Mouse (Mus musculus) CH12.LX (cell line): ENCODE measurements around the gene Ssbp2. TPM values are rescaled to one million over a fixed set of nuclear protein-coding genes. Genes with fewer than 3 reads are reported as not detected.

Experiments used
- DNase-seq: peaks from one replicate; pipeline ENCODE4 v3.0.0-alpha.2; 2013; ENCODE audit errors: extremely low read depth
- H3K27ac ChIP-seq: 2 replicates; pipeline ENCODE4 v1.5.1; 2012; ENCODE audit warnings: low read depth, mild to moderate bottlenecking, control low read depth, moderate library complexity; ENCODE audit not compliant: insufficient read depth
- H3K27me3 ChIP-seq: replicated peaks from 2 replicates; pipeline ENCODE3; 2012; ENCODE audit warnings: inconsistent platforms
- H3K36me3 ChIP-seq, 2 experiments: replicated peaks in 1 of 2; 2 replicates each; pipeline versions ENCODE3 to v1.6.1; 2012; ENCODE audit warnings: inconsistent platforms in 1 of 2, low read length in 1 of 2, mild to moderate bottlenecking in 1 of 2, mixed read lengths in 1 of 2, moderate library complexity in 1 of 2; ENCODE audit not compliant: control insufficient read depth in 1 of 2, insufficient read depth in 1 of 2
- H3K4me1 ChIP-seq, 2 experiments: 2 replicates each; pipeline ENCODE4 v1.6.1; 2012; ENCODE audit warnings: inconsistent platforms in 1 of 2, moderate library complexity in 1 of 2; ENCODE audit not compliant: insufficient read depth in 2 of 2, control insufficient read depth in 1 of 2
- H3K4me2 ChIP-seq: 2 replicates; pipeline ENCODE4 v1.6.1; 2012; ENCODE audit warnings: low read depth, mild to moderate bottlenecking, control low read depth; ENCODE audit not compliant: poor library complexity, insufficient read depth, severe bottlenecking
- H3K4me3 ChIP-seq, 3 experiments: fragments of 150-350 bp in 1 of 3; sonication (generic) in 1 of 3; replicated peaks in 1 of 3; 2 replicates each; pipeline versions ENCODE3 to v1.5.1; 2011 to 2012; ENCODE audit warnings: low read depth in 2 of 3, low read length in 2 of 3, mild to moderate bottlenecking in 2 of 3, moderate library complexity in 2 of 3, control low read depth in 1 of 3, improper control_type of control experiment in 1 of 3, inconsistent platforms in 1 of 3, mixed read lengths in 1 of 3; ENCODE audit not compliant: poor library complexity in 1 of 3
- H3K79me2 ChIP-seq: replicated peaks from 2 replicates; pipeline ENCODE4 v1.6.1; 2012; ENCODE audit warnings: mild to moderate bottlenecking, moderate library complexity; ENCODE audit not compliant: control insufficient read depth, poor library complexity, insufficient read depth, severe bottlenecking; ENCODE audit errors: extremely low read depth
- H3K9ac ChIP-seq: 2 replicates; pipeline ENCODE4 v1.6.1; 2012; ENCODE audit warnings: low read depth, mild to moderate bottlenecking, control low read depth, moderate library complexity; ENCODE audit not compliant: insufficient read depth
- H3K9me3 ChIP-seq: replicated peaks from 2 replicates; pipeline ENCODE3; 2012; ENCODE audit warnings: low read length, inconsistent platforms, mixed read lengths
- BHLHE40 ChIP-seq: IDR thresholded peaks from 2 replicates; pipeline ENCODE4 v1.6.1; 2011; ENCODE audit warnings: mild to moderate bottlenecking, low read depth, low read length, improper control_type of control experiment
- CHD1 ChIP-seq: IDR thresholded peaks from 2 replicates; pipeline ENCODE4 v1.6.1; 2012; ENCODE audit warnings: low read depth, low read length, improper control_type of control experiment, inconsistent platforms
- ELF1 ChIP-seq: IDR thresholded peaks from 2 replicates; pipeline ENCODE4 v1.6.1; 2014; ENCODE audit warnings: low read depth, mild to moderate bottlenecking, inconsistent platforms, low read length, improper control_type of control experiment
- EP300 ChIP-seq: IDR thresholded peaks from 2 replicates; pipeline ENCODE4 v1.6.1; 2011; ENCODE audit warnings: low read length, improper control_type of control experiment
- GABPA ChIP-seq: IDR thresholded peaks from 2 replicates; pipeline ENCODE4 v1.6.1; 2012; ENCODE audit warnings: low read depth, low read length, improper control_type of control experiment, inconsistent platforms; ENCODE audit not compliant: insufficient replicate concordance
- HCFC1 ChIP-seq: IDR thresholded peaks from 2 replicates; pipeline ENCODE4 v1.6.1; 2012; ENCODE audit warnings: low read depth, mild to moderate bottlenecking, inconsistent platforms, low read length, improper control_type of control experiment
- IRF4 ChIP-seq: IDR thresholded peaks from 2 replicates; pipeline ENCODE4 v1.6.1; 2014; ENCODE audit warnings: low read depth, mild to moderate bottlenecking, inconsistent platforms, low read length, improper control_type of control experiment
- JUND ChIP-seq: conservative IDR thresholded peaks from 2 replicates; pipeline ENCODE4 v1.6.1; 2011; ENCODE audit warnings: low read depth, low read length, improper control_type of control experiment
- MEF2A ChIP-seq: IDR thresholded peaks from 2 replicates; pipeline ENCODE4 v1.6.1; 2014; ENCODE audit warnings: low read depth, mild to moderate bottlenecking, inconsistent platforms, low read length, improper control_type of control experiment, borderline replicate concordance
- MYC ChIP-seq: IDR thresholded peaks from 2 replicates; pipeline ENCODE4 v1.6.1; 2011; ENCODE audit warnings: low read depth, mild to moderate bottlenecking, improper control_type of control experiment, low read length
- PAX5 ChIP-seq: IDR thresholded peaks from 2 replicates; pipeline ENCODE4 v1.6.1; 2012; ENCODE audit warnings: low read length, inconsistent platforms, mixed read lengths
- POLR2AphosphoS2 ChIP-seq: IDR thresholded peaks from 2 replicates; pipeline ENCODE4 v1.6.1; 2011; ENCODE audit warnings: low read depth, low read length, improper control_type of control experiment
- TBP ChIP-seq: conservative IDR thresholded peaks from 2 replicates; pipeline ENCODE4 v1.6.1; 2011; ENCODE audit warnings: low read depth, low read length, improper control_type of control experiment
- USF1 ChIP-seq: IDR thresholded peaks from 2 replicates; pipeline ENCODE4 v1.6.1; 2014; ENCODE audit warnings: low read depth, mild to moderate bottlenecking, inconsistent platforms, low read length, improper control_type of control experiment
- USF2 ChIP-seq: conservative IDR thresholded peaks from 2 replicates; pipeline ENCODE4 v1.6.1; 2011; ENCODE audit warnings: low read depth, low read length, improper control_type of control experiment
- ZKSCAN1 ChIP-seq: IDR thresholded peaks from 2 replicates; pipeline ENCODE4 v1.6.1; 2012; ENCODE audit warnings: low read depth, inconsistent platforms, low read length, improper control_type of control experiment, borderline replicate concordance
- ZMIZ1 ChIP-seq: IDR thresholded peaks from 2 replicates; pipeline ENCODE4 v1.6.1; 2012; ENCODE audit warnings: low read depth, mild to moderate bottlenecking, inconsistent platforms, low read length, improper control_type of control experiment
- dilution Hi-C: fragments of 300-500 bp; cut with MboI; formaldehyde crosslinking; loops from 2 replicates; pipeline ENCODE4 v1.14.3; 2020; ENCODE audit warnings: low sequenced_read_pairs; ENCODE audit not compliant: extremely low pct_unique_long_range_greater_than_20kb, extremely low pct_ligation_motif_present
- in situ Hi-C: fragments of 300-500 bp; cut with MboI; formaldehyde crosslinking; loops from 3 replicates; pipeline ENCODE4 v1.14.3; 2019; ENCODE audit warnings: low sequenced_read_pairs, low pct_ligation_motif_present, low pct_unique_long_range_greater_than_20kb, mixed read lengths
- polyA plus RNA-seq: library from polyadenylated mRNA; unstranded; fragments of >175 nt; gene quantifications from 2 replicates; pipeline ENCODE4 v1.2.1, GENCODE M21; 2012; ENCODE audit warnings: low read depth; ENCODE audit not compliant: insufficient read length
- total RNA-seq, 2 experiments: library from RNA; depleted of rRNA; stranded (reverse); fragments of 300-350 nt in 1 of 2; fragments of >200 nt in 1 of 2; gene quantifications; 2 replicates each; pipeline ENCODE4 v1.2.3; 2012 to 2014

The Ssbp2 gene
- total and polyA plus RNA-seq, 3 experiments = 1.9 to 3.6 (median 1.9) TPM

DNA sequence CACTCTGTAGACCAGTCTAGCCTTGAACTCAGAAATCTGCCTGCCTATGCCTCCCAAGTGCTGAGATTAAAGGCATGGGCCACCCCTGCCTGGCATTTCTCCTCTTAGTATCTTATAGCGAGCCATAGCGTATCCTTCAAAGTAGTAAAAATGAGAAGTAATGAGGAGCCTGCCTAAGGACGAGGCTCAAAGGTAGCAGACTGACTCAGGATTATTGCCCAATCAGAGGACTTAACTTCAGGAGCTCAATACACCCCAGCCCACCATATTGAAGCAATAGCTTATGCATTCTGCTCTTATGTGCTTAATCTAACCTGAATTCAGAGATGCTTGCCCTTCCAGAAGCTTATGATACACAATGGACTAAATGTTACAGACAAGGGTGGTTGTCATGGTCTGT lies 7.8 kb upstream of the Ssbp2 start:
- H3K9ac ChIP-seq = no peak overlapping the region
- no peaks in the 10 kb centered on the region for H3K36me3 ChIP-seq
- in situ Hi-C loops = loop anchor here (25.0 kb wide), 2 partner anchors 185 to 515 kb away; no protein-coding TSS in a partner anchor
- H3K9me3 ChIP-seq = no peaks in the 10 kb centered on the region
- no peaks in the 10 kb centered on the region for H3K79me2 ChIP-seq
- dilution Hi-C loops = no loop called here
- no peak overlapping the region for H3K27ac ChIP-seq
- H3K4me1 ChIP-seq = peaks cover 0 to 27% of the 10 kb centered on the region in 2 experiments; a peak in 2 of 4 replicates
- H3K27me3 ChIP-seq = no peaks in the 10 kb centered on the region
- TF ChIP-seq IRF4 = no peak
- no peak for TF ChIP-seq ZKSCAN1
- no peak for TF ChIP-seq BHLHE40
- no peak for TF ChIP-seq HCFC1
- no peak for TF ChIP-seq POLR2AphosphoS2
- TF ChIP-seq MYC = no peak
- TF ChIP-seq EP300 = no peak
- TF ChIP-seq USF2 = no peak
- TF ChIP-seq CHD1 = no peak
- no peak for TF ChIP-seq JUND
- no peak for TF ChIP-seq USF1
- no peak for TF ChIP-seq GABPA
- TF ChIP-seq PAX5 = no peak
- TF ChIP-seq, all 38 proteins: peak for 0
- no peak for DNase-seq
- H3K4me2 ChIP-seq = no peak overlapping the region
- no peak overlapping the region for H3K4me3 ChIP-seq

DNA sequence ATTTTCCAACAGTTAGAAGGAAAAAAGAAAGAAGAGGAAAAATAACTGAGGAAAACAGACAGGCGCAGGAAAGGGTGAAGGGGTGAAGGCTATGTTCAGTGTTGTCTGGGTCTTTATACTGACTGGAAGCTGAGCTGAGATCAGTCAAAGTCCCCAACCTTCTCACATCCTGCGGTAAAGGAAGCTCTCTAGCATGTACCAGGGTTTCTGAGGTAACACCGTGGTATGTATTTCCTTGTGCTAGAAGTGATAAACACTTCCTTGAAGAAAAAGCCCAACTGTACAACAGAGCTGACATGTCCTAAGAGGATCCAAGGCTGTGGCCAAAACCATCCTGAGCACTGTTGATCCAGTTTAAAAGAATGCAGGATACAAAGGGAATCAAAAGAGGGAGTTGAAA lies 6.8 kb upstream of the Ssbp2 start:
- no peak for DNase-seq
- dilution Hi-C loops = no loop called here
- no peaks in the 10 kb centered on the region for H3K36me3 ChIP-seq

More for the DNA sequence above, 6.8 kb upstream of the Ssbp2 start:
- Histone ChIP-seq H3K4me3 (no peak overlapping the region), H3K27ac (no peak overlapping the region), H3K79me2 (no peaks in the 10 kb centered on the region), H3K4me2 (no peak overlapping the region), H3K27me3 (no peaks in the 10 kb centered on the region), H3K4me1 (peaks cover 0 to 27% of the 10 kb centered on the region in 2 experiments; a peak in 2 of 4 replicates), H3K9me3 (no peaks in the 10 kb centered on the region), H3K9ac (no peak overlapping the region)
- TF ChIP-seq EP300 = no peak
- no peak for TF ChIP-seq USF2
- no peak for TF ChIP-seq BHLHE40
- TF ChIP-seq ELF1 = no peak
- no peak for TF ChIP-seq ZMIZ1
- TF ChIP-seq IRF4 = no peak
- no peak for TF ChIP-seq TBP
- TF ChIP-seq MEF2A = no peak
- in situ Hi-C loops = loop anchor here (25.0 kb wide), 2 partner anchors 184 to 516 kb away; no protein-coding TSS in a partner anchor
